Mouse (Mus musculus) lung, embryonic 14.5 days (tissue): ENCODE results near the gene Nans. TPM values are rescaled to one million over a fixed set of nuclear protein-coding genes. Genes with fewer than 3 reads are reported as not detected.

Experiments
- ATAC-seq: fragments of 200-750 bp; cut with Nextera tagmentation; 2 replicates; pipeline ENCODE4 v1.8.0; 2017; ENCODE audit warnings: mild to moderate bottlenecking, moderate TSS enrichment, moderate library complexity; ENCODE audit not compliant: insufficient read depth
- DNase-seq: peaks from one replicate; pipeline ENCODE4 v3.0.0-alpha.2; 2015
- H3K27ac ChIP-seq: fragments of 300-500 bp; sonication (generic); 2 replicates; pipeline ENCODE4 v1.5.1; 2014; ENCODE audit warnings: low read depth, mild to moderate bottlenecking, moderate library complexity
- H3K27me3 ChIP-seq: fragments of 300-500 bp; sonication (generic); 2 replicates; pipeline ENCODE4 v1.6.1; 2014; ENCODE audit warnings: low read length, control low read depth; ENCODE audit not compliant: insufficient read depth
- H3K36me3 ChIP-seq: fragments of 300-500 bp; sonication (generic); 2 replicates; pipeline ENCODE4 v1.6.1; 2014; ENCODE audit warnings: control low read depth; ENCODE audit not compliant: insufficient read depth
- H3K4me1 ChIP-seq: fragments of 300-500 bp; sonication (generic); 2 replicates; pipeline ENCODE4 v1.6.1; 2014; ENCODE audit warnings: antibody characterized with exemption, control low read depth; ENCODE audit not compliant: insufficient read depth
- H3K4me2 ChIP-seq: fragments of 300-500 bp; sonication (generic); 2 replicates; pipeline ENCODE4 v1.6.1; 2014; ENCODE audit warnings: mild to moderate bottlenecking
- H3K4me3 ChIP-seq: fragments of 300-500 bp; sonication (generic); 2 replicates; pipeline ENCODE4 v1.5.1; 2014; ENCODE audit warnings: low read depth, low read length
- H3K9ac ChIP-seq: fragments of 300-500 bp; sonication (generic); 2 replicates; pipeline ENCODE4 v1.6.1; 2014
- H3K9me3 ChIP-seq: fragments of 300-500 bp; sonication (generic); 2 replicates; pipeline ENCODE4 v1.6.1; 2016; ENCODE audit warnings: low read depth, low read length, control low read depth
- CTCF ChIP-seq: IDR thresholded peaks from 2 replicates; pipeline ENCODE4 v1.5.1; 2016; ENCODE audit warnings: antibody characterized with exemption, low read depth
- WGBS: fragments of 180-500 bp; shearing (Covaris S2); extraction: QIAGEN DNeasy Blood & Tissue Kit; methylation state at CpG from one replicate; pipeline ENCODE4 v1.1.7; 2014; 5-methylcytosine and 5-hydroxymethylcytosine counted together
- polyA plus RNA-seq: library from polyadenylated mRNA; unstranded; fragments of >200 nt; fragmentation: Nextera tagmentation; extraction: Ambion mirVana; gene quantifications from 2 replicates; pipeline ENCODE4 v1.2.1, GENCODE M21; 2014

Gene Nans
- polyA plus RNA-seq, 1 experiment from 2014 or later = 75.8 TPM

- Histone ChIP-seq H3K36me3 (no peaks in the 10 kb centered on the region), H3K27me3 (no peaks in the 10 kb centered on the region), H3K4me2 (no peak overlapping the region), H3K9me3 (no peaks in the 10 kb centered on the region), H3K27ac (peak overlapping the region; percentile 37; the same call in 1 of the 2 replicates), H3K4me1 (no peaks in the 10 kb centered on the region), H3K4me3 (no peak overlapping the region), H3K9ac (peak overlapping the region; percentile 4; the same call in 1 of the 2 replicates)
- ATAC-seq (no peak), DNase-seq (peak; percentile 68)
- 34% methylated on average over 14 of the region's 14 CpGs for WGBS
- TF ChIP-seq CTCF = no peak
Measured at GRCm38 (mm10) chr4:46485696-46486417, 3.2 kb upstream of the Nans start.

GRCm38 (mm10) chr4:46487348-46487747 is 1.7 kb upstream of the Nans start:
- no peak for TF ChIP-seq CTCF
- Histone ChIP-seq H3K36me3 (no peaks in the 10 kb centered on the region), H3K9ac (no peak overlapping the region), H3K9me3 (no peaks in the 10 kb centered on the region), H3K4me1 (no peaks in the 10 kb centered on the region), H3K4me2 (no peak overlapping the region), H3K27me3 (no peaks in the 10 kb centered on the region), H3K27ac (no peak overlapping the region), H3K4me3 (no peak overlapping the region)
- no peak for DNase-seq
- no peak for ATAC-seq
- 88% methylated on average over 5 of the region's 5 CpGs for WGBS

GRCm38 (mm10) chr4:46493071-46493470 is 4.0 kb downstream of the Nans start:
- H3K36me3 ChIP-seq = peaks cover 39% of the 10 kb centered on the region
- no peaks in the 10 kb centered on the region for H3K4me1 ChIP-seq
- DNase-seq (no peak), ATAC-seq (no peak)
- no peak overlapping the region for H3K9ac ChIP-seq
- no peak overlapping the region for H3K4me3 ChIP-seq
- no peaks in the 10 kb centered on the region for H3K27me3 ChIP-seq
- WGBS = 92% methylated on average over 6 of the region's 6 CpGs
- no peak for TF ChIP-seq CTCF
- no peaks in the 10 kb centered on the region for H3K9me3 ChIP-seq
- H3K4me2 ChIP-seq = no peak overlapping the region
- H3K27ac ChIP-seq = no peak overlapping the region

GRCm38 (mm10) chr4:46495543-46495942 is 6.5 kb downstream of the Nans start:
- no peak overlapping the region for H3K4me2 ChIP-seq
- peaks cover 55% of the 10 kb centered on the region for H3K36me3 ChIP-seq
- DNase-seq (no peak), ATAC-seq (no peak)
- H3K9me3 ChIP-seq = no peaks in the 10 kb centered on the region
- H3K4me3 ChIP-seq = no peak overlapping the region
- TF ChIP-seq CTCF = no peak
- no peaks in the 10 kb centered on the region for H3K27me3 ChIP-seq
- H3K9ac ChIP-seq = no peak overlapping the region
- no peaks in the 10 kb centered on the region for H3K4me1 ChIP-seq
- H3K27ac ChIP-seq = no peak overlapping the region
- 83% methylated on average over 12 of the region's 12 CpGs for WGBS

GRCm38 (mm10) chr4:46497286-46497892 is 8.3 kb downstream of the Nans start:
- 45% methylated on average over 4 of the region's 4 CpGs for WGBS
- DNase-seq (peak; percentile 85), ATAC-seq (0 out of 2 replicates have a peak, but pooled peaks have one; percentile 18)

GRCm38 (mm10) chr4:46498511-46498910 is 9.5 kb downstream of the Nans start:
- Histone ChIP-seq H3K9ac (no peak overlapping the region), H3K9me3 (no peaks in the 10 kb centered on the region), H3K4me3 (no peak overlapping the region), H3K27ac (no peak overlapping the region), H3K36me3 (peaks cover 70% of the 10 kb centered on the region), H3K4me1 (no peaks in the 10 kb centered on the region), H3K27me3 (no peaks in the 10 kb centered on the region), H3K4me2 (no peak overlapping the region)
- no peak for DNase-seq
- 67% methylated on average over 3 of the region's 3 CpGs for WGBS
- ATAC-seq = no peak
- no peak for TF ChIP-seq CTCF

More at GRCm38 (mm10) chr4:46497286-46497892, 8.3 kb downstream of the Nans start:
- no peak overlapping the region for H3K27ac ChIP-seq
- TF ChIP-seq CTCF = peak; percentile 98
- no peak overlapping the region for H3K4me2 ChIP-seq
- H3K36me3 ChIP-seq = peaks cover 72% of the 10 kb centered on the region
- no peaks in the 10 kb centered on the region for H3K4me1 ChIP-seq
- no peak overlapping the region for H3K4me3 ChIP-seq
- H3K9ac ChIP-seq = no peak overlapping the region
- no peaks in the 10 kb centered on the region for H3K9me3 ChIP-seq
- H3K27me3 ChIP-seq = no peaks in the 10 kb centered on the region

- Histone ChIP-seq H3K4me1 (no peaks in the 10 kb centered on the region), H3K4me2 (no peak overlapping the region), H3K4me3 (no peak overlapping the region), H3K9ac (no peak overlapping the region), H3K36me3 (peaks cover 70% of the 10 kb centered on the region), H3K27me3 (no peaks in the 10 kb centered on the region), H3K9me3 (no peaks in the 10 kb centered on the region), H3K27ac (no peak overlapping the region)
- TF ChIP-seq CTCF = peak; percentile 86
- WGBS = 19% methylated on average over 4 of the region's 4 CpGs
- no peak for ATAC-seq
- DNase-seq = peak; percentile 76
Measured at GRCm38 (mm10) chr4:46498976-46499375, 9.9 kb downstream of the Nans start.
